Mouse (Mus musculus): ENCODE measurements around the gene Gm49384. TPM values are rescaled to one million over a fixed set of nuclear protein-coding genes. Genes with fewer than 3 reads are reported as not detected.
A peak's percentile ranks its signal among the peaks of the same experiment; 100 is the strongest.

Gene Gm49384
- polyA plus RNA-seq (2012; rRNA removed): 5.1 and 5.5 TPM in 2 replicates

DNA sequence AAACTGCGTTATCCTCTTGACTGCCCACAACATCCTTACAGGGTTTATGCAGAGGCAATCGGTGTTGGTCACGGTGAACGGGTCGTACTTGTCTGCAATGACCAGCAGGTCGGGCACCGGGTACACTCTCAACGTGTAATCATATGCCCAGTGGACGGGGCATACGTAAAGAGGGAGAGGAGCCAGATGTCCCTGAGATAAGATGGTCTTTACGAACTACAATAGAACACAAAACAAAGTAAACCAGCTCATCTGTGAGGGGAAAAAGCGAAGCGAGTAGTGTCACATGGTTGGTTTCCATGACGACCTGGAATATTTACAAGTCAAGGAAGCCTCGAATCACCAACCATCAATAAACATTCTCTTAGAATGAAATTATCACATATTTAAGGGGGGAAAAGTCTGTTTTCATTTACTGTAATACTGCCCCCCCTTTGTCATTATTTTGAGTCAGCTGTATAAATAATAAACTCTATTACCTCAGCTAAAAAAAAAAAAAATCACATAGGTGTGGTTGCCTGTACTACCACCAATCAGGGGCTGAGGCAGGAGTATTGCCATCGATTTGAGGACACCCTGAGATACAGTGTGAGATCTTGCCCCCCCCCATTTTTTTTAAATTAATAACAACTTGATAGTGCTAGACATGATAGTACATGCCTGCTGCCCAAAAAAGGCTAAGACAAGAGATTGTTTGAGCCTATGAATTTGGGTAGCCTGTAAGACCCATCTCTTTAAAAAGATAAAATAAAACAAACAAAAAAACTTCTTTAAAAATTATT is at the start of gene Gm49384:
TSS of gene Gm49384 (minus strand) at position 216 of the 782 bp plus-strand sequence.
- peak; percentile 64 for DNase-seq (ENCODE audit: low read depth)
- no peak for TF ChIP-seq CTCF (IDR thresholded peaks at IDR 0.05; ENCODE audit: borderline replicate concordance, extremely low read depth, insufficient read depth, insufficient read length)

DNA sequence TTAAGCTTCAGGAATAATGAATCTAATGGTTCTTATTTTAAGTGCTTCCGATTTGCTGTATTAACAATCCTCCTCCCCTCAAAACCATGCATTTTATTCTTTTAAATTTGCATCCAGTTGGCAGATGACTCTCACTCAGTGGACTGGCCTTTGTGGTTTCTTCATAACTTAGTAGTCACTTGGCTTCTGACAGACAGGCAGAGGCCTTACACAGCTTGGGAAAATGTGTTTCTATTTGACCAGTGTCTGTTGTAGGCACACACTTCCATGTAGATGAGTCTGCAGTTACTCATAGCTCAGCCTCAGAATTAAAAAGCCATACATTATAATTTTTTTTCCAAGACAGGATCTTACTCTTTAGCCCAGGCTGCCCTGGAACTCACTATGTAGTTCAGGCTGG is 49.7 kb upstream of the Gm49384 start:
- DNase-seq (ENCODE audit: low read depth): no peak
- TF ChIP-seq POLR2A (IDR thresholded peaks at IDR 0.05; ENCODE audit: borderline replicate concordance, extremely low read depth, insufficient read depth, insufficient read length, poor library complexity, severe bottlenecking) (no peak), CTCF (IDR thresholded peaks at IDR 0.05; ENCODE audit: borderline replicate concordance, extremely low read depth, insufficient read depth, insufficient read length) (no peak)

GRCm38 (mm10) chr12:69250756-69251155 is 46.7 kb upstream of the Gm49384 start:
- no peak for DNase-seq (ENCODE audit: low read depth)
- no peak for TF ChIP-seq CTCF (IDR thresholded peaks at IDR 0.05; ENCODE audit: borderline replicate concordance, extremely low read depth, insufficient read depth, insufficient read length)
- TF ChIP-seq POLR2A (IDR thresholded peaks at IDR 0.05; ENCODE audit: borderline replicate concordance, extremely low read depth, insufficient read depth, insufficient read length, poor library complexity, severe bottlenecking): no peak

GRCm38 (mm10) chr12:69249766-69250165 is 45.7 kb upstream of the Gm49384 start:
- TF ChIP-seq CTCF (IDR thresholded peaks at IDR 0.05; ENCODE audit: borderline replicate concordance, extremely low read depth, insufficient read depth, insufficient read length) (no peak), POLR2A (IDR thresholded peaks at IDR 0.05; ENCODE audit: borderline replicate concordance, extremely low read depth, insufficient read depth, insufficient read length, poor library complexity, severe bottlenecking) (no peak)
- no peak for DNase-seq (ENCODE audit: low read depth)

- TF ChIP-seq CTCF (IDR thresholded peaks at IDR 0.05; ENCODE audit: borderline replicate concordance, extremely low read depth, insufficient read depth, insufficient read length): no peak
- TF ChIP-seq POLR2A (IDR thresholded peaks at IDR 0.05; ENCODE audit: borderline replicate concordance, extremely low read depth, insufficient read depth, insufficient read length, poor library complexity, severe bottlenecking): peak; percentile 96
- DNase-seq (ENCODE audit: low read depth): peak; percentile 87
These were observed 37.8 kb upstream of the Gm49384 start for GRCm38 (mm10) chr12:69241771-69242431.

GRCm38 (mm10) chr12:69241405-69241770 is 37.3 kb upstream of the Gm49384 start:
- TF ChIP-seq POLR2A (IDR thresholded peaks at IDR 0.05; ENCODE audit: borderline replicate concordance, extremely low read depth, insufficient read depth, insufficient read length, poor library complexity, severe bottlenecking) (no peak), CTCF (IDR thresholded peaks at IDR 0.05; ENCODE audit: borderline replicate concordance, extremely low read depth, insufficient read depth, insufficient read length) (no peak)
- DNase-seq (ENCODE audit: low read depth): no peak

DNA sequence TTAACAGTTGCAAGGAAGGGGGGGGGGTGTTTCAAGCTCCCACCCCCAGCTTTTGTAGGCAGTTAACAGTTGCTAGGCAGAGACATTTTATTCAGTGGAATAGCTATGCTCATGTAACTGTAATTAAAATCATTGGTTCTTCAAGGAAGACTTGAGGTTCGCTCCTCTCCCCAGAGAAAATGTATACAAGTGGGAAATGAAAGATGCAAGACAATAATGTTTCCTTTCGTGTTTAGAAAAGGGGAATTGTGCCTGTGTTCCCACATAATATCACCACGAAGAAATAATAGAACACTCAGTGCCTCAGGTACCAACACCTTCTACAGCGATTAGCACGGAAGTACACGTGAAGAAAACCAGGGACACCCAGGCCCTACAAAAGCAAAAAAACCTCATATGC is 36.8 kb upstream of the Gm49384 start, which contains the start of gene Klhdc1:
TSS of gene Klhdc1 (plus strand) at position 301 of the 400 bp plus-strand sequence.
- DNase-seq (ENCODE audit: low read depth): no peak
- TF ChIP-seq POLR2A (IDR thresholded peaks at IDR 0.05; ENCODE audit: borderline replicate concordance, extremely low read depth, insufficient read depth, insufficient read length, poor library complexity, severe bottlenecking) (no peak), CTCF (IDR thresholded peaks at IDR 0.05; ENCODE audit: borderline replicate concordance, extremely low read depth, insufficient read depth, insufficient read length) (no peak)

DNA sequence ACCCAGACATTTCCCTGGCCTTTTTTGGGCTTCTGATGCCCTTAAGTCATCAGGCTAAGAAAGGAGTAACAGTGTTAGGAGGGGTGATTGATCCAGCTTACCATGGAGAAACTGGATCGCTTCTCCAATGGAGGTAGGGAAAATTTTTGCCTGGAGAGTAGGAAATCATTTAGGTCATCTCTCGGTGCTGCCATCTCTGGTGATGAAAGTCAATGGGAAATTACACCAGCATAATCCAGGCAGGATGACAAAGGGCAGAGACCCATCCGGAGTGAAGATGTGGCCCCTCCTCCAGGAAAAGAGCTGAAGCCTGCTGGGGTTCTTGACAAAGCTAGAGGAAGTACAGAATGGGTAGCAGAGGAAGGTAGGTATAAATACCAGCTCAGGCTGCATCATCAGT is 34.2 kb upstream of the Gm49384 start:
- no peak for DNase-seq (ENCODE audit: low read depth)
- no peak for TF ChIP-seq POLR2A (IDR thresholded peaks at IDR 0.05; ENCODE audit: borderline replicate concordance, extremely low read depth, insufficient read depth, insufficient read length, poor library complexity, severe bottlenecking)
- TF ChIP-seq CTCF (IDR thresholded peaks at IDR 0.05; ENCODE audit: borderline replicate concordance, extremely low read depth, insufficient read depth, insufficient read length): no peak

DNA sequence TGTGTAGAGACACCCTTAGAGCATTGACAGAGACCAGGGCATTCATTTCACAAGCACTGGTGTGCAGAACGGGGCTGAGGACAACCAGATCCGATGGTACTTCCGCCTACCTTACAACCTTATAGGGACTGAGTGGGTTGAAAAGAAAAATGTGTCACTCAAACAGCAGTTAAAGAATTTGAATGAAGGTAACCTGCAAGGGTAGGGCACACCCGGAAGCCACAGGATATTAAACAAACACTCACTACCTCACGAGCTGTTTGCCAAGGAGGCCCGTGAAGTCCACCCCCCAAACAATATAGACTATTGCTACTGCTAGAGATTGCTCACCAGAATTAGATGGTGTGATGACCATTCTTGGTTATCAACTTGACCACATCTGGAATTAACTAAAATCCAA is 31.7 kb upstream of the Gm49384 start:
- TF ChIP-seq POLR2A (IDR thresholded peaks at IDR 0.05; ENCODE audit: borderline replicate concordance, extremely low read depth, insufficient read depth, insufficient read length, poor library complexity, severe bottlenecking) (no peak), CTCF (IDR thresholded peaks at IDR 0.05; ENCODE audit: borderline replicate concordance, extremely low read depth, insufficient read depth, insufficient read length) (no peak)

DNA sequence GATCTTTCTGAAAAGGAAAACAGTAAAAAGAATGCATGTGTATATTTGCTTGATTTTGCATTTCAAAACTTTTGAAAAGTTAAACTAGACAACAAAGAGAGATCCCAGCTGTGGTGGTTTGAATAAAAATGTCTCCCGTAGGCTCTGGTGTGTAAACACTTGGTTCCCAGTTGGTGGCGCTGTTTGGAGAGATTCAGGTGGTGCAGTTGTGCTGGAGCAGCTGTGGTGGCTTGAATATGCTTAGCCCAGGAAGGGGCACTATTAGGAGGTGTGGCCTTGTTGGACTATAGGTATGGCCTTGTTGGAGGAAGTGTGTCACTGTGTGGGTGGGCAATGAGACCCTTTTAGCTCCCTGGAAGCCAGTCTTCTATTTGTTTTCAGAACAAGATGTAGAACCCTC is 25.2 kb upstream of the Gm49384 start:
- TF ChIP-seq POLR2A (IDR thresholded peaks at IDR 0.05; ENCODE audit: borderline replicate concordance, extremely low read depth, insufficient read depth, insufficient read length, poor library complexity, severe bottlenecking) (no peak), CTCF (IDR thresholded peaks at IDR 0.05; ENCODE audit: borderline replicate concordance, extremely low read depth, insufficient read depth, insufficient read length) (no peak)
- DNase-seq (ENCODE audit: low read depth): no peak

More for the DNA sequence above, 31.7 kb upstream of the Gm49384 start:
- no peak for DNase-seq (ENCODE audit: low read depth)

- DNase-seq (ENCODE audit: low read depth): peak; percentile 92
- peak; percentile 55; the same call in 1 of the 2 replicates for TF ChIP-seq POLR2A (IDR thresholded peaks at IDR 0.05; ENCODE audit: borderline replicate concordance, extremely low read depth, insufficient read depth, insufficient read length, poor library complexity, severe bottlenecking)
- no peak for TF ChIP-seq CTCF (IDR thresholded peaks at IDR 0.05; ENCODE audit: borderline replicate concordance, extremely low read depth, insufficient read depth, insufficient read length)
These were observed 23.9 kb upstream of the Gm49384 start, which contains the start of gene Pole2 for GRCm38 (mm10) chr12:69227776-69228466. Gene Pole2, minus strand, starts transcription at chr12:69228195.

Measured in brain, embryonic 14.5 days (tissue).